Mouse (Mus musculus): Measurements from ENCODE around the gene Notch1.

Gene Notch1

GRCm38 (mm10) chr2:26500027-26500598 is 16.4 kb downstream of the Notch1 start:
- no peak for DNase-seq (ENCODE audit: low spot score)

GRCm38 (mm10) chr2:26498694-26499093 is 17.8 kb downstream of the Notch1 start:
- DNase-seq (ENCODE audit: low spot score): no peak

DNA sequence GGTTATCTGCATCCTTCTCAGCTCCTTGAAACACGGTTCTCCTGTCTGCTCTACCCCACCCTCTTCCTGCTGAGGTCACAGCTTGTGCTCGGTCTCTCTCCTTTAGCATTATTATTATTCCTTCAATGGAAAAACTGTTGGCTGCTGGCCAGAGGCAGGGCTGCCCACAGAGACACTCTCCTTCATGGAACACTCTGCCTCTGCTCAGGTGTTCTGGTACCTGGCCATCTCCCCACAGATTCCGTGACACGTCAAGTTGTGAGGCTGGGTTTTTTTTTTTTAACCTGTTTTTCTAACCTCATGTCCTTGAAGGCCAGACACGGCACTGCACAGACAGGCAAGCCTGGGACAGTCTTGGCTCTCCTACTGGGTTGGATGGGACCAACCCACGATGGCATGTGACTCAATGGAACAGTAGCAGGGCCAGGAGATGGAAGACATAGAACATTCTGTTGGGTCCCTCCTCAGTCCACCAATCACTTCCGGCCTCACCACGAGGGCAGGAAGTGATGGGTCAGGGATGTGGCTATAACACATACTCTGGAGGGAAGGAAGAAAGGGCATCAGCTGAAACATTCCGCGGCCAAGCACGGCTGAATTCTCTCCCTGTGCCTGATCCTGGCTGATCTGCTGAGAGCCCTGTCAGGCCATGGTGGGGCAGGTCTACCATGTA is 18.5 kb downstream of the Notch1 start:
- no peak for DNase-seq (ENCODE audit: low spot score)

- no peak for DNase-seq (ENCODE audit: low spot score)
Measured at GRCm38 (mm10) chr2:26496451-26496850, 20.0 kb downstream of the Notch1 start.

DNA sequence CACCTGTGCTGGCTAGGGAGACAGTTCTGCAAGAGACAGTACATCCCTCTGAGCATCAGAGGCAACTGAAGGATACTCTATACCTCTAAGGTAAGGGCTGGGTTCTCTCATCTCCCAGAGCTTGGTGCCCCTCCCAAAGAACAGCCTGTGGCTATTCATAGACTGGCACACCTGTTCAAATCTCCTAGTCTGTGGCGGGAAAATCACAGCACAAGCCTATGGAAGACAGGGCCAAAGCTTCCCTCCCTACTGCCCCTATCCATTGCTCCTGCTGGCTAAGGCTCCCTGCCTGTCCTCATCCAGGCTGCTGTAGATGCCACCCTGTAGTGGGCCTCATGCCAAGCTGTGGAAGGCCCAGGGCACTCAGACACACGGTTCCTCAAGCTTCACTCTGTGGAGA is 20.8 kb downstream of the Notch1 start:
- DNase-seq (ENCODE audit: low spot score): no peak

GRCm38 (mm10) chr2:26494991-26495390 is 21.5 kb downstream of the Notch1 start:
- no peak for DNase-seq (ENCODE audit: low spot score)

GRCm38 (mm10) chr2:26494396-26494795 is 22.1 kb downstream of the Notch1 start:
- no peak for DNase-seq (ENCODE audit: low spot score)

DNA sequence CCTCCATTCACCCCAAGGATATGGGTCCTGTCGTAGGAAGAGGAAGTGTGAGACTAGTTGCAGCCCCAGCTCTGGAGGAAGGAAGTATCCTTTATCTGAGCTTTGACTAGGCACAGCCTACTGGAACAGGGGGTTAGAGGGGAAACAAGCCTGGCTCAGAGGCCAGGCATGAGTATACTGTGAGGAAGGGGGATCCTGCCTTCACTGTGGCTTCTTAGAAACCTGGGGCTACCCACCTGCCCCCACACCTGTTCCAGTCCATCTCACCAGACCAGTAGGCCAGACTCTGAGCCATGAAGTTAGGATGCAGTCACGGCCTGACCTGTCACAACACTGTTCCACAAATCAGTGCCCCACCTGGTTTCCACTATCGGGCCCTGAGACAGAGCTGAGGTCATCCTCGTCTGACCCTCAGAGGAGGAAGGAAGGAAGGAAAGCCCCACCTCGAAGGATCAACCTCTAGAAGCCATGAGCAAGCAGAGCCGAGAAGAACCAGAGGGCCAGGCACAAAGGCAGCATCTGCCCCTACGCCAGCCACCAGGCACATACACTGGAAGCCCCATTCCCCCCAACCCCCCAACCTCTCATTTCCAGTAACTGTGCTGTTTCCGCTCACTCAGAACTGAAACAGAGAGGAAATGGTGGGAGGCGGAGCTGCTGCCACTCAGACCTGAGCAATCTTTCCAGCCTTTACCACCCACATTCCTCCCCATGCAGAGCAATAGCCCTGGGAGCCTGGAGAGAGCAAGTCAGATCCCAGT is 23.3 kb downstream of the Notch1 start:
- DNase-seq (ENCODE audit: low spot score): no peak

DNA sequence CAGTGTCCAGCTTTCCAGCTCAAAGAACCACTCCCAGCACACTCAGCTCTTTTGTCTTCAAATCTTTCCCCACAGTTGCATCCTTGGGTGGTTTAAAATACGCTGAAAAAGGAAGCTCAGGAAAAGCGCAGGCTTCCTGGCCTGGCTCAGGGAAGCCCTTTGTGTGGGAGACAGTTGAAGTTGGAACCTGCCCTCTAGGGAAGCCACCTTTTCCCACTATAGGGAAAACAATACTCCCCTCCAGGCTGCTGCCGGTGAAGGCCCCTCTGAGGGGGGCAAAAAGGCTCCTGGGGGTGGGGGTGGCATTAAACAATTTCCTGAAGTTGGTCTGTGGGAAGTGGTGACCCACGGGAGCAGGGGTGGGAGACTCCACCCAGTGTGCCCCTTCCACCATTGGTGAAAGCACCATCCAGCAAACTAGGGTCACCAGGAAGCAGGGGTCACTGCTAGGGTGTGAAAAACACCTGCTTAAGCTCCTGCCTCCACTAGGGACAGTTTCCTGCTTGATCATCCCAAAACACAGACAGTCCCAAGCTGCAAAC is 25.6 kb downstream of the Notch1 start:
- no peak for DNase-seq (ENCODE audit: low spot score)

GRCm38 (mm10) chr2:26488535-26489135 is 27.8 kb downstream of the Notch1 start:
- no peak for DNase-seq (ENCODE audit: low spot score)

- no peak for DNase-seq (ENCODE audit: low spot score)
Measured at GRCm38 (mm10) chr2:26487322-26488021, 29.0 kb downstream of the Notch1 start.

DNA sequence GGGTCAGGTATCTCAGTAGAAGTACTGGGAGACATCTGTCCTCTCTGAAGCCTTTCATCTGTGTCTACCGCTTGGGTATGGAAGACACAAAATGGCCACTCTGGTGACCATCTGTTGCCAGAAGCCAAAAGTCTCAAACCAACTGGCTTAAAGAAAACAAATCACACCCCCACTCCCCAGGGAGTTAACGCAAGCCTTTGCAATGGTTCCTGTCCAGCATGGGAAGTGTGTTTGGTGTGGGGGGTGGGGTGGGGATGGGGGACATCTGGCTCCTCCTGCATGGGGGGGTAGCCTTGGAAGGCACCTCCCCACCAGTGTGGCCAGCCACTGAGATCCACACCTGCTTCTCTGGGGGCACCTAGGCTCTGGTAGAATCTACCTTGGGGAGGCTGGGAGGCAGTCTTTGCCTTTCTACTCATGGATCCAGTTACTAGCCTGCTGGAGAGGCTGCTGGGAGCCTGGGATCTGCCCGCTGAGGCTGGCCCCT is 29.6 kb downstream of the Notch1 start:
- no peak for DNase-seq (ENCODE audit: low spot score)

- no peak for DNase-seq (ENCODE audit: low spot score)
Measured at GRCm38 (mm10) chr2:26486264-26486810, 30.1 kb downstream of the Notch1 start.

DNA sequence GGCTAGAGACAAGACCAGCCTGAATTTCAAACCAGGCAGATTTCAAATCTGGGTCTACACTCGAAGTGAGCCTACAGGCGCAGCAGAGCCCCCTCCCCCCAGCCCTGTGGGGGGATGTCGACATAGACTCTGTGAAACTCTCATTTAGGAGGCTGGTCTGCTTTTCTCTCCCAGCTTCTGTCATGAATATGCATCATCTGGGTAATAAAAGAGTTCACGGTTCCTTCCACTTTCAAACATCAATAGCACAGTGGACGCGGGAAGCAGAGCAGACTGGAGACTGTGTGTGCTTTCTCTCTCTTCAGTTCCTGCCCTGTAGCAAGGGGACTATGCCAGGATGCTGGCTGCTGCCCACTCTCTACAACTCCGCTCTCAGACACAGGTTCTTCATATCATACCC is 30.8 kb downstream of the Notch1 start:
- no peak for DNase-seq (ENCODE audit: low spot score)

GRCm38 (mm10) chr2:26485278-26485677 is 31.2 kb downstream of the Notch1 start:
- no peak for DNase-seq (ENCODE audit: low spot score)

- DNase-seq (ENCODE audit: low spot score): no peak
Measured at GRCm38 (mm10) chr2:26484169-26484568, 32.3 kb downstream of the Notch1 start.

DNA sequence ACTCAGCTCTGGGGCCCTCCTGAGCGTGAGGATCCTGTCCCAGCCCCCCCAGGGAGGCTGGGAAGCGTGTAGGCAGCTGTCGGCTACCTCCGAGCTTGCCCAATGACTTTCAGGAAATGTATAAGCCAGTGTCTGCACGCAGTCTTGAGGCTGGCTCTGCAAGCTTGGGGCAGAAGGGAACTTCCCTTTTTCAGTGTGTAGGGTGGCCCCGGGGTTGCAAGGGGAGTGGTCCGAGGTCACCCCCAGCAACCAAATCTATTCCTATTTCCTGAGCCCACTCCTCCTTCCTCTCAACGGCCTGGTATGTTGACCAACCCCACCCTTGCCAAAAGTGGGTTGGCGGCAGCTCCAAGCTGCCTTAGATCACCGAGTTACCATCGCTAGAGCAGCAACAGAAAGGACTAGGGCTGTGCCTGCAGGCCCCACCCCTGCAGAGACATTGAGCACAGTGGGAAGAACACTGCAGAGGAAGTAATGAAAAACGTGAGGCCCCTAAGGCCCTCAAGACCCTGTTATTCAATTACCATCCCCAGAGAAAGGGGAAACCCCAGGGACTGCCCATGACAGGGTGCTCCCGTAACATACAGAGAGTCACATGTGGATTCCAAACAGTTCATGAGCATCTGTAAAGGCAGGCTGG is 33.1 kb downstream of the Notch1 start:
- DNase-seq (ENCODE audit: low spot score): no peak

DNA sequence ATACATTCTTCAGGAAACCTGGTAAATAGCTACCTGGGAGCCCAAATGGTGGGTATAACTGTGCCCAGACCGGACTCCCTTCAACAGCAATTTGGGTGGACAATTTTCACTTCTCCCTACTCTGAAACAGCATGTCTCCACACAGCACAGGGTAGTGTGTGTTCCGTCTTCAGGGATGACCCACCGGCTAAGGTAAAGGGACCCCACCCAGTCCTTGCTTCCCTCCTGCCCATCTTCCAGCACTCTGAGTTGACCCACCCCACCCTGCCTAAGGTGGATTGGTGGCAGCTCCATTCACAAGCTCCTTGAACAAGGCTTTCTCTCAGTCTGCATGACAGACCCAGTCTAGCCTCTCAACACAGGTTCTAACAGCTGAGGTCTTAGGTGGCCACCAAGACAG is 33.6 kb downstream of the Notch1 start:
- no peak for DNase-seq (ENCODE audit: low spot score)

DNA sequence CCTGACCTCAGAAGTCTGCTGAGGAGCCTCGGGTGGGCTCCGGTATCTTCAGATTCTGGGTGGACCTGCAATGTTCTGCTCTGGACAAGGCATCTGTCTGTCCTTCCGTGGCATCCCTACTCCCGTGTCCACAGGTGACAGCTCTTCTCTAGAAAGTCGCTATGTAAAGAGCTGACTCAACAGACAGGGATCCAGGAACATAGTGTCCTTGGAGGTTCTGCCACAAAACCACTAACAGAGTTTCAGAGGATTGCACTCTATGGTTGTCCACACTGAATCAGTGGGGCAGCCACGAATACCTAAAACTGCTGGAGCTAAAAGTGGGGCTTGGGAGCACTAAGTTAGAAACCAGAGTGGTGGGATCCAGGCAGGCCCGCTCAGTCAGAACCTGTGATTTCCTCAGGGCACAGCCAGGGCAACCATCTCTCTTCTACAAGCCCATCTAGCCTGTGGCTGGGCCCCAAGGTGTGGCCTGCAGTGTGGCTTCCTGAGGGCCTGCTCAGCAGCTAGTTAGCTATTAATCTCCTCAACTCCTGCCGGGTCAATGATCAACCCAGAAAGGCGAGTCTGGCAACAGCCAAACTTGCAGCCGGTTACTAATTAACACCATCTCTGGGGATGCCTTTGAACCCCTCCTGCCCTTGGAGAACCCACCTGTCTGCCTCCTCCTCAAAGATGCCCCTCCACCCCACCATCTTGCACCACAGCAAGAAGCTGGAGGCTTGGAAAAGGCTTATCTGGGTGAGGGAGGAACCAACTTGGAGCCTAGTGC is 34.6 kb downstream of the Notch1 start:
- DNase-seq (ENCODE audit: low spot score): no peak

- no peak for DNase-seq (ENCODE audit: low spot score)
Measured at GRCm38 (mm10) chr2:26480911-26481310, 35.6 kb downstream of the Notch1 start.

Data from c-Kit-positive CD71-positive TER-119-positive erythroid progenitor cells, embryonic 14.5 days (primary cell).